Mouse (Mus musculus) C2C12 (cell line): Measurements from ENCODE around the gene Ebf1.

Experiments
- CTCF ChIP-seq: IDR thresholded peaks from one replicate; pipeline ENCODE4 v1.5.1; 2011; ENCODE audit not compliant: control insufficient read depth, insufficient read depth, insufficient read length
- FOSL1 ChIP-seq: IDR thresholded peaks from one replicate; pipeline ENCODE4 v1.8.0; 2011; ENCODE audit warnings: mild to moderate bottlenecking, low read length; ENCODE audit not compliant: poor library complexity, insufficient read depth, severe bottlenecking
- MAX ChIP-seq: IDR thresholded peaks from one replicate; pipeline ENCODE4 v1.6.1; 2011; ENCODE audit warnings: mild to moderate bottlenecking, control low read depth
- USF1 ChIP-seq: IDR thresholded peaks from one replicate; pipeline ENCODE4 v1.6.1; 2011; ENCODE audit warnings: low read depth, mild to moderate bottlenecking, control low read depth, moderate library complexity

GRCm38 (mm10) chr11:44893986-44894385, 276.9 kb downstream of the Ebf1 start:
- no peak for TF ChIP-seq CTCF
- TF ChIP-seq USF1: no peak
- TF ChIP-seq MAX: no peak
- no peak for TF ChIP-seq FOSL1
